Mouse (Mus musculus) gastrocnemius, postnatal 14 days (tissue): ENCODE measurements around the gene Flot1. TPM values are rescaled to one million over a fixed set of nuclear protein-coding genes. Genes with fewer than 3 reads are reported as not detected.

Experiments used
- DNase-seq: peaks from one replicate; pipeline ENCODE4 v3.0.0; 2021; ENCODE audit warnings: mixed read lengths
- intact Hi-C: fragments of 180-260 bp; cut with DNase I; formaldehyde crosslinking; loops from one replicate; pipeline ENCODE4 v1.15.1; 2025; ENCODE audit warnings: low total_unique reads
- total RNA-seq, 2 experiments: library from RNA; stranded (reverse); gene quantifications; 2 replicates each; pipeline ENCODE4 v1.2.3; 2021

The Flot1 gene
- total RNA-seq, 2 experiments from 2014 or later: 39.2 to 40.3 TPM

DNA sequence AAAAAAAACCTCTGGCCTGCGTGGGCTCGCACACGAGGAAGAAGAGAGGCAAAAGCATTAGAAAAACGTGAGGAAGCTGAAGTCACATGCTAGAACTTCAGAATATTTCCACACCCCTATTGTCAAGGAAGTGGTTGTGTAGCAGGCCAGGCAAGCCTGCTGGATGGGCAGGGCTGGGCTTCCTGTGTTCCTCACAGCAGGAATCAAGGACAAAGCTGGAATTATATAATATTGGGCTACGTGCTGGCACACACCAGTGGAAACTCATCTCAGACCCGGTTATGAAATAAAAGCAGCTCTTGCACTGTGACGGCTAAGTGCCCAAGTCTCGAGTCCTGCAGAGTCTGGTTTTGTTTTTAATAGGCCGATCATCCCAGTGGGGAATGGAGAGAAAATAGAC, 15.0 kb upstream of the Flot1 start:
- DNase-seq: peak; percentile 58
- intact Hi-C loops: no loop called here

DNA sequence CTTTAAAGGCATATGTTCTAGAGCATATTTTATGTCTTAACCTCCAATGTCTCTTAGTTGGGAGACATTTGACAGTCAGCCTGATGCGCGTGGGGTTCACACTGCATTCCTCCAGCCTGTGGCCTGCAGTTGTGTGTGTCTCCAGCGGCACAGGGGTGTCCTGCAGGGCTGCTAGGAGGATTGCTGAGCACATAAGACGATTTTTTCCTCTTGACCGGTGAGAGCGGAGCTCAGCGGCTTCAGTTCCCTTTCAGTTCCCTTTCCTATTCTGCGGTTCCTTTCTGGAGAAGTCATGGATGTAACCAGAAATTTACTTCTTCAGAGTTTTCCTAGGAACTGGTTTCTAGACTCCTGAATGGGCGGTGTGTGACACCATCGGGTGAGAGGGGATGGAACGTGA, 13.6 kb upstream of the Flot1 start:
- intact Hi-C loops: no loop called here
- DNase-seq: no peak

DNA sequence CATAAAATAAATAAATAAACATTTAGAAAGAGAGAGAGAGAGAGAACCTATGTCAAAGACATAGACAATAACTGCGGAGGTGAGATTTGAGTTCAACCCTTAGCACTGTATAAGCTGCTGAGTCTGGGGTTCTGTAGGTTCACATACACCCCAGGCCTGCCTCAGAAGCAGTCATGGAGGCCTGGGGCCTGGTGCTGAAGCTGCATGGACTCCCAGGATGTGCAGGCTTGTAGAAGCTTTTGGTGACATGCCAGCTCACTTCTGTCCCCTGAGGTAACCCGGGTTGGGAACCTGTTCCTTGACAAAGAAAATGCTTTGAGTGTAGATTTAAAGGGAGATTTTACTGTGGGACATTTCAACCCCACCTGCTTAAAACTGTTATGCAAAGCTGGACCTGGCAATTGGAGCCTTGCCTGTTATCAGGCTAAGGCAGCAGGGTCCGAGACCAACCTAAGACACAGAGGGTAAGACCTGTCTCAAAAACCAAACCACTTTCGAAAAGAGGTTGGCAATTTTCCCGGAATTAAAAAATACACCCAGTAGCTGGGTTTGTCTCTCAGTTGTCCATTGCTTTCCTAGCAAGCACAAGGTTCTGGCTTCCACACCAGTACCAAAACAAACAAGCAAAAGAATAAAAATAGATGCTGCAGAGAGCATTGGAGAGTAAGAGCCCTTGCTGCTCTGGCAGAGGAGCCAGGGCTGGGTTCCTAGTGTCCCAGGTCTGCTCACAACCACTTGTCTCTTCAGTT, 12.0 kb upstream of the Flot1 start:
- DNase-seq: no peak
- intact Hi-C loops: no loop called here

DNA sequence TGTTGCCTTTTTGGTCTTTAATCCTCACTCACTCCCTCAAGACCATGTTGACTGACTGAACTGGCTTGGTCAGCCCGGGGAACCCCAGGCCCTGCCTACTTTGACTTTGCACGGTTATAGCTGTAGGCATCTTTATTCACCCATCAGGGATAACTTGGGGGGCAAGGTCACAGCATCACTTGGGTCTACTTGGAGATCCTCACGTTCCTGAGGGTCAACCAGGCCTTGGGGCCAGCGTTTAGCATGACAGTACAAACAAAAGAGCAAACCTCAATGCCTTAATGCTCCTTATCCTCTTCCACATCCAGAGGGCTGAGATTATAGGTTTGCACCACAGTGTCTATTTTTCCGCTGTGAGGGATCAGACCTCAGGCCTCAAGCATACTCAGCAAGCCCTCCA, 10.7 kb upstream of the Flot1 start:
- intact Hi-C loops: no loop called here
- no peak for DNase-seq

DNA sequence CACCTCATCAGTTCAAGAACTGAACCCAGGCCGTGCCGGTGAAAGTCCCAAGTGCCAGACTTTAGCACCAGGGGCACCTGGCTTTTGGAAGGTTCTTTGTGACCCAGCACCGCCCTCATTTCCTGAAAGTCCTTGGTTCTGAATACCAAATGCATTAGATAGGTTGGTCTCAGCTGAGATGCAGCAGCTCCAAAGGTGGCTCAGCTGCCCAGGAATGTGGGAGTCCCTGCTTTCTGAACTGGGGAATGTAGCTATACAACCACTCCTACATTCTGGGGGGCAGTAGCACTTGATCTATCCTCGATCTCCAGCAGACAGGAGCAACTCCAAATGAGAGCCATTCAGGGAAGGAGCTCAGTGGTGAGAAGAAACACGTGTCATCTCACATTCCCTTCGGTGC, 10.3 kb upstream of the Flot1 start:
- intact Hi-C loops: no loop called here
- DNase-seq: no peak

DNA sequence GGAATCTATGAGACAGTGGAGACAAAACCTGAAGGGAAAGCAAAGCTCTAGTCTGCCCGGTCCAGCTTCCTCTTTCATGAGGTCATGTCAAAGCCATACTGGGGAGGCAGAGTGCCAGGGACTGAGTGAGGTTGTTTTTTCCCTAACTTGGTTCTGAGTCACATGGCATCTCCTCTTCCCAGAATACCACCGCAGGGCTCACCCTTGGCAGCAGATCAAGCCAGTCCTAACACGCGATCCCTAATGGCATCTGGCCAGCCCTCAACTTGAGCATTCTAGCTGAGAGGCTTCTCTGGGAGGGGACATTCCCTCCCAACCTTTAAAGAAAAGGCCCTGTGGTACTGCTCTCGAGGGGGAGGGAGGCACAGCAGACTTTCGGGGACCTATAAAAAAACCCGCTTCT, 9.8 kb upstream of the Flot1 start:
- peak; percentile 92 for DNase-seq
- intact Hi-C loops: no loop called here

DNA sequence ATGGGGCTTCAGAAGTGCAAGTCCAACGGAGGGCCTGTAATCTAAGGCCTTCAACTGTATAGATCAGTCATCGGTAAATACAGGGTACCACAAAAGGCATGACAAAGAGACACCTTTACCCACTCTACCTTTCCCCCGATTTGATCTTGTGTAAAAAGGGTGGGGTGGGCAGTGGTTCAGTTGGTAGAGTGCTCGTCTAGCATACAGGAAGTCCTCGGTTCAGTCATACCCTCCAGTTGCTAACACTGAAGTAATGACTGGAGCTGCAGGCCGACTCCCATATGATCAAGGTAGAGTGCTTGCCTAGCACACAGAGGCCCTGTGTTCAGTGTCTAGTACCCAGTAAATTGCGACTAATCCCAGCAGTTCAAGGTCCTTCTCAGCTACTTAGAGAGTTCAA, 9.4 kb upstream of the Flot1 start:
- DNase-seq: no peak
- intact Hi-C loops: no loop called here

DNA sequence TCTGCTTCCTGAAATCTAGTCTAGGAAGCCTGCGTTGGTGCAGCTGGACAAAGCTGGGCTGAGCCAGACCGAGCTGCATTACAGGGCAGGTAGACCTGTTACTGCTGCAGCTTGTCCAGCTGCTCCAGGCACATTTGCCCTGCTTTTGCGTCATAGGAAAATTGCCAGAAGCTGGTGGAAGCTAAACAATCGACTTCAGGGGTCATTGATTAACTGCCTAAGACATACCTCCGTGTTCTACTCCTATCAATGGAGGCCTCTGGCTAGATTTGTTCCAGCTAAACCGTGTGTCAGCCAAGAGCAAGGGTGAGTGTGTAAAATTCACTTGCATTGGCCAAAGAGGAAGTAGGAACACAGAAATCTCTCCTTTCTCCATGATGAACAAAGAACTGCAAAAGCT, 8.4 kb upstream of the Flot1 start:
- no peak for DNase-seq
- intact Hi-C loops: no loop called here

DNA sequence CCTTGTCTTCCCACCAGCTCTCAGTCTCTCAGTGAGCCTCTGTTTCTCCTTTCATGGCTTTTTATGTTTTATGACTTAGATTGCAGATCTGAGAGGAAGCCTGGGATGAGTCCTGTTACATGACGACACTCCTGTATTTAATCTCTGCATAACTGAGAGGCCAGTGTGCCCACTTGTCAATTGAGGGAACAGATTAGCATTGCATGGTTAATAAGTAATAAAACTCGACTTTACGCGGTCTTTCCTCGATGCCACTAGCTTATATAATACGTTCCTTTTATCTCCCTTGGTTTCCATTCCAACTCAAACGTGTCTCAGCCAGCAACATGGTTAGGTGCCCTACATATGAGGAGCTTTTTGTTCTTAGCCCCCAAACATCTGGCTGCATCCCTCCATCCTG, 7.2 kb upstream of the Flot1 start:
- intact Hi-C loops: no loop called here

DNA sequence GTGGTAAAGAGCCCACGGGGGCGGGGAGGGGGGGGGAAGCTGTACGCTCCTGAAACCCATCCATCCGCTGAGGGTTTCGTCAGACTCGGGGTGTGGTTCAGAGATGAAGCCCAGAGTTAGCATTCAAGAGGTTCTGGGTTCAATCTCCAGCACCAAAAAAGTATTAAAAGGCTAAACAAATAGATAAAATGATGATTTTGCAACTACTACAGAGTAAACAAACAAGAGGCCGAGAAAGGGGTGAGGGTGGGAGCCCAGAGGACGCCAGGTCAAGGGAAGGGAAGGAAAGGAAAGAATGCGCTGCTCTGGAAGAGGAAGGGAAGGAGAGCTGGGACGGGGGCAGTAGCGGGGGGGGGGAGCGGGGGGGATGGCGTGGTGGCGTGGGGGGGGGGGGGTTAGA, 6.3 kb upstream of the Flot1 start:
- DNase-seq: no peak
- intact Hi-C loops: no loop called here

More for the DNA sequence above, 7.2 kb upstream of the Flot1 start:
- DNase-seq: no peak

DNA sequence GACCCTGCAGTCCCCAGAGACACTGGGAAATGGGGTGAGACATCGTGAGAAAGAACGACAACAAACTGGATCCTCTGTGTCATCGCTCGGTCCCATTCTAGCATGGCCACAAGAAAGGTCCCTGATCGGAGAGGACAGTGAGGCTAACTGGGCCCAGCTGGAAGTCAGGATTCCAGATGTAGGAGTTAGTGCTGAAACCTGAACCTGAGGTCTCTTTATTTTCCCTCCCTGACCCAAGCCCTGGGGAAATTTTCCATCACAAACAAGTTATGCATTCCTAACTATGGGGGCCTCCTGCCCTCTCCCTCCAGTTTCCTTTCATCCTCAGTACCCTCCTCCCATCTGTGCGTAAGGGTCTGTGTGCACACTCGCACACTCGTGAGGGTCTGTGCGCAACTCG, 5.8 kb upstream of the Flot1 start:
- DNase-seq: no peak
- intact Hi-C loops: no loop called here

DNA sequence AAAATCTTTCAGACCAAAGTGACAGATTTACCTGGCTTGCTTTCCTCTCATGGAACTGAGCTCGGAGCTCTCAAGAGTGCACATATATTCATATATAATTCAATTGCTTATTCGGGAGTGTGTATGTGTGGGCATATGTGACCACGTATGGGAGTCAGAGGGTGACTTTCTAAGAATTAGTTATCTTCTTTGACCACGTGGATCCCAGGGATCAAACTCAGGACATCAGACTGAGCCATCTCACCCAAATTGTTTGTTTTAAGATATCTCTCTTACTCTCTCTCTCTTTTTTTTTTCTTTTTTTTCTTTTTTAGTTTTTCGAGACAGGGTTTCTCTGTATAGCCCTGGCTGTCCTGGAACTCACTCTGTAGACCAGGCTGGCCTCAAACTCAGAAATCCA, 2.9 kb upstream of the Flot1 start:
- intact Hi-C loops: no loop called here
- no peak for DNase-seq

DNA sequence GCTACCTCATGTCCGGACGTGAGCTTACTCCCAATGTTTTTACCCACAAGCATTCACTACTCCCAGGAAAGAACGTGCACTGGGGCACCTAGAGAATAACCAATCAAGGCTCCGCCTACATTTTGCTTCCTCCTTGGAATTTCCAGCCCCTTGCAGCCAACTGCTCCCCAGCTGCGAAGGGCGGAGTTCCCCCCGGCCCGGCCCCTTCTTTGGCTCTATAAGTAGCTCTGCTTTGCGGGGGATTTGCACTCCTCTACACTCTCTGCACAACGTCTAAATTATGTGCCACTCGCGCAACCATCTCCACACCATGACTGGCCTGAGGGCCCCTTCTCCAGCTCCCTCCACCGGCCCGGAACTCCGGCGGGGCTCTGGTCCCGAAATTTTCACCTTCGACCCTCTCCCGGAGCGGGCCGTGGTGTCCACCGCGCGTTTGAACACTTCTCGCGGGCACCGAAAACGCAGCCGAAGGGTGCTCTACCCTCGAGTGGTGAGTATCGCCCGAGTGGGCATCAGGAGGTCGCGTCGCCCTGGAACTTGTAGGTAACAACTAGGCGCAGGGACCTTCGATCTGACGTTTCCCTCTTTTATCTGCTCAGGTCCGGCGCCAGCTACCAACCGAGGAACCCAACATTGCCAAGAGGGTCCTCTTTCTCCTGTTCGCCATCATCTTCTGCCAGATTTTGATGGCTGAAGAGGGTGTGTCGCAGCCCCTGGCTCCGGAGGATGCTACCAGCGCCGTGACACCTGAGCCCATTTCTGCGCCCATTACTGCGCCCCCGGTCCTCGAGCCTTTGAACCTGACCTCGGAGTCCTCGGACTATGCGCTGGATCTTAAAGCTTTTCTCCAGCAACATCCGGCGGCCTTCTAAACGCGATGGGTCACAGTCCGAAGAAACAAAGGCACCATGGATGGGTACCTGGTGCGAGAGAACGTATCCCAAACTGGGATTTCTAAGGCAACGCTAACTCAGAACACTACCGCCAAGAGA, 1.3 kb upstream of the Flot1 start, which contains the start of gene Ier3:
Gene Ier3 (plus strand): TSS at position 246 of the 992 bp plus-strand sequence.
- intact Hi-C loops: no loop called here
- peak; percentile 83 for DNase-seq

DNA sequence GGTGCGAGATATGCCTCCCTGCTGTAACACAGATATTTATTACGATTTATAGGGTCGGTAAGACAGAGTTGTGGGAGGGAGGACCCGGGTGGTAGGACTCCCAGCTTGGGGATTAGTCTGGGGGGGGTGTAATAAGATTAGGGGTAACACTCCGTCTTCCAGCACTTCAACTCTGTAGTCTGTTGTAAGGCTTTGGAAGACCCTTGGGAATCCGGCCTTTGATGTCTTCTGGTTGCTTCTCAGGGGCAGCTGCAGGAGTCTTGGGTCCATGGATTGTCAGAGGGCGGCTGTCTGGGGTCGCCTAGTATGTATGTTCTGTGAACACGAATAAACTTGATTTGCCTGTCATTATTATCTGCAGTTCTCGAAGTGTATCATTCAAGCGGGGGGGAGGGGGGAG, 466 bp upstream of the Flot1 start:
- intact Hi-C loops: no loop called here

DNA sequence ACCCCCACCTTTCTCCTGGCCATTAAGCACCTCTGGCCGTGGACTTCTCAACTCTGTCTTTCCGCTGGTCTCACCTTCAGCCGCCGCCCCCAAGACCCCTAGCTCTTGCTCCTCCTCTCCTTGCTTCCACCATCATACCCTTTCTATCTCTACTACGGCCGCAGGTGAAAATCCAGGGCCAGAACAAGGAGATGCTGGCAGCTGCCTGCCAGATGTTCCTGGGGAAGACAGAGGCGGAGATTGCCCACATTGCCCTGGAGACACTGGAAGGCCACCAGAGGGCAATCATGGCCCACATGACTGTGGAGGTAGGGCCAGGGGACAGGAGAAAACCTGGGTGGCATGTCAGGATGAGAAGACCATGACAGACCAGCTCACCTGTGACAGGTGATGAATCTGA, 1.4 kb downstream of the Flot1 start:
- intact Hi-C loops: no loop called here

More for the DNA sequence above, 466 bp upstream of the Flot1 start:
- no peak for DNase-seq

DNA sequence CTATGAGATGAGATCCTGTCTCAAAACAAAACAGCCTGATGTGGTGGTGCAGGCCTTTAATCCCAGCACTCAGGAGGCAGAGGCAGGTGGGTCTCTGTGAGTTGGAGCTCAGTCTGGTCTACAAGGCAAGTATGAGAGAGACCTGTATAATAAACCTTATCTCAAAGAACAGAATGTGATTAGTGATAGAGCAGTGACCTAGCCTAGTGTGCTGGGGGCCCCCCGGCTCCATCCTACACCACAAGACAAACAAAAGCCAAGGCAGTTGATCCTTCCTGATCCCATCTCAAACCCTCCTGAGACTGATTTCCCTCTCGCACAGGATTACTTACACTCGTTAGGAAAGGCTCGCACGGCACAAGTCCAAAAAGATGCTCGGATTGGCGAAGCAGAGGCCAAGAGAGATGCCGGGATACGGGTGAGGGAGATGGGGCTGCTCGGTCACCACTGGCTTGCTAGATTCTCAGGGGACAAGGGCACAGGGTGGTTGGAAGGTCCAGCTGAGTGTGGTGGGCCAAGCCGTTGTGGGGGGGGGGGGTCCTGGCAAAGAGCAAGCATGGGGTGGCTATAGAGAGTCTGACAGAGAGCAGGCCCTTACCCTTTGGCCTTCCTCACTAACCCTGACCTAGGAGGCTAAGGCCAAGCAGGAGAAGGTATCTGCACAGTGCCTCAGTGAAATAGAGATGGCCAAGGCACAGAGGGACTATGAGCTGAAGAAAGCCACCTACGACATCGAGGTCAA, 2.2 kb downstream of the Flot1 start:
- intact Hi-C loops: loop anchor here (5.0 kb wide), 1 partner anchor 83 kb away; no protein-coding TSS in a partner anchor
- no peak for DNase-seq

More for the DNA sequence above, 1.4 kb downstream of the Flot1 start:
- DNase-seq: no peak

DNA sequence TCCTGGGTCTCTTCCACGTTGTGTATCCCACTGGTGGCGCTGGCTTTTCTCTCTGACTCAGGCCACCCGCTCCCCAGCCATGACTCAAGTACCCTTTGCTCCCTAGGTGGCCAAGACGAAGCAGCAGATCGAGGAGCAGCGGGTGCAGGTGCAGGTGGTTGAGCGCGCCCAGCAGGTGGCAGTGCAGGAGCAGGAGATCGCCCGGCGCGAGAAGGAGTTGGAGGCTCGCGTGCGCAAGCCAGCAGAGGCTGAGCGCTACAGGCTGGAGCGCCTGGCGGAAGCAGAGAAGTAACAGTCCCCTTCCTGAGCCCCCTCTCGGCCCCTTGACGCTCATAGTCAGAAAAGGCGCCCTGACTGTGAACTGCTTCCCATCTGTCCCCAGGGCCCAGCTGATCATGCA, 6.7 kb downstream of the Flot1 start:
- intact Hi-C loops: loop anchor here (5.0 kb wide), 1 partner anchor 87 kb away; no protein-coding TSS in a partner anchor
- peak; percentile 86 for DNase-seq

DNA sequence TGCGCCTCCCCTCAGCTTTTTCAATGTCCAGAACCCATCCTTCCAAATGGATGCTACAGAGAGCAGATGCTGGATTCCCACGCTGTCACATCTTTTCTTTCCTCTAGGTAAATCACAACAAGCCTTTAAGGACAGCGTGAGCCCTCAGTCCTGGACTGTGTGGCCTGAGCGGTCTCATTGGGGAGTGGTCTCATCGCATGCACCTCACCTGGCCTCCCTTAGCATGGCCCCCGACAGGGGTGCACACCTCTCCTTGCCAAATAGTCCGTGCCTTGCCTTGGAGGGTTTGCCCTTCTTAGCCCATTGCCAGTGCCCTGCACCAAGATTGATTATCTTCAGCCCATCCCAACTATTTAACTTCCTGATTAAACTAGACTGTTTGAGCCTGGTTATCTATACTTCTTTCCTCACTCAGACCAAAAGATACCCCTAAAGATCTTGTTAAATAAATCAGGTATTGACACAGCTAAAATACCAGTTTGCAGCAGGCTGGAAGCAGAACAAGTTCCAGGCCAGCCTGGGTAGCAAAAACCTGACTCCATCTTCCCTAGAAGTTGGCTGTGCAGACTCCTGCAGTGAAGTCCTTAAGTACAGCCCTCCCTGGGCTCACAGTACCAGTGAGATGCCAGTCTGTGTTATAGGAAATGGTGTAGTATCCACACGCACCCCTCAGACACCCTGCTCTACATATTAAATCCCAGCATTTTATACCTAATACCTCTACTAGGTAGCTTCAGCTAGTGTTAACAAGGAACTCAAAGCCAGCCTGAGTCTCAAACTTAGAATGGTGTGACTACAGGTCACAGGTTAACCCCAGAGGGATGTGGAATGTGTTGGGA, 9.6 kb downstream of the Flot1 start:
- no peak for DNase-seq
- intact Hi-C loops: no loop called here

DNA sequence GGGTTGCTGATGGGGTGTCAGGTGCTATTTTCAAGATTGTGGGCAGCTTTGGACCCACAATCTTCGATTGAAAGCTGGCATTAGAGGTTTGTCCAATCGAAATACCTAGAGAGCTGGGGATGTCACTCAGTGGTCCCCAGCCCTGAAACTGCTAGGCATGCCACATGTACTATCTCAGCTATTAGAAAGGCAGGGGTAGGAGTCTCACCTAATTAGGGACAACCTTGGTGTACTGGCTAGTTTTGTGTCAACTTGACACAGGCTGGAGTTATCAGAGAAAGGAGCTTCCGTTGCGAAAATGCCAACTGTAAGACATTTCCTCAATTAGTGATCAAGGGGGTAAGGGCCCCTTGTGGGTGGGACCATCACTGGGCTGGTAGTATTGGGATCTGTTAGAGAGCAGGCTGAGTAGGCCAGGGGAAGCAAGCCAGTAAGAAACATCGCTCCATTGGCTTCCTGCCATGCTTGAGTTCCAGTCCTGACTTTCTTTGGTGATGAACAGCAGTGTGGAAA, 10.3 kb downstream of the Flot1 start:
- no peak for DNase-seq
- intact Hi-C loops: no loop called here
